Mouse (Mus musculus) heart, postnatal 25 days (tissue): Measurements from ENCODE around the gene Ubp1. TPM values are rescaled to one million over a fixed set of nuclear protein-coding genes. Genes with fewer than 3 reads are reported as not detected.

Experiments used
- DNase-seq: peaks from one replicate; pipeline ENCODE4 v3.0.0; 2022; ENCODE audit warnings: low spot score
- intact Hi-C: fragments of 180-260 bp; cut with DNase I; formaldehyde crosslinking; loops from one replicate; pipeline ENCODE4 v1.15.1; 2025
- total RNA-seq, 2 experiments: library from RNA; stranded (reverse); gene quantifications; 2 replicates each; pipeline ENCODE4 v1.2.3; 2021

The Ubp1 gene
- total RNA-seq, 2 experiments from 2014 or later: 22.6 to 26.0 TPM

GRCm38 (mm10) chr9:113964415-113964814 lies 33.7 kb downstream of the Ubp1 start:
- intact Hi-C loops: no loop called here
- no peak for DNase-seq

DNA sequence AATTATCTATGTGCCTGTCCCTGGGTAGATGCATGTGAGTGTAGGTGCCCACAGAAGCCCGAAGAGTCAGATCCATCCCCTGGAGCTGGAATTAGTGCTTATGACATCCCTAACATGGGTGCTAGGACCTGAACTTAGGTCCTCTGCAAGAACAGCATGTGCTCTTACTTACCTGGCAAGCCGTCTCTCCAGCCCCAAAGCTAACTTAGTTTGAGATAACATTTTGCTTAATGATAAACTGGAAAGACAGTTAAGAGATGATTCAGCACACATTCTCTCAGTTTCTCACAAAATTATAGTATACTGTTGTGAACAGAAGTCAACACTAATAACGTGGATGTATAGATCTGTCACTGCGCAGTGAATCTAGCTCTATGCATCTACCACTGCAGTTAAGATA lies 36.1 kb downstream of the Ubp1 start:
- intact Hi-C loops: no loop called here
- DNase-seq: no peak

DNA sequence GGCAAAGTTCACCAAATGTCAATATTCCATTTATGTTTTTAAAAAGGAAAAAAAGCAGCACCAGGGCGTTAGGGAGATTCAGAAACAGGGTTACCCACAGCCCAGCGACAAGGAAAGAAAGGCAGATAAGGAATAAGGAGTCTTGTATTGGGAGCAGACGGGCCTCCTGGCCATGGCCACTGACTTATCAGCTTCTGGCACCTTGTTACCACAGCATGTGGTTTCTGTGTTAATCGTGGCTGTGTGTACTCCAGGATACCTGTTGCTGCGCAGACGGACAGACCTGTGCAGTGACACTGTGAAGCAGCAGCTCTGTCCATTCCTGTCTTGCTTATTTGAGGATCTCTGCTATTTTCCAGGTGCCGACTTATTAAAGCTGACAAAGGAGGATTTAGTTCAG lies 38.2 kb downstream of the Ubp1 start:
- DNase-seq: no peak
- intact Hi-C loops: no loop called here

DNA sequence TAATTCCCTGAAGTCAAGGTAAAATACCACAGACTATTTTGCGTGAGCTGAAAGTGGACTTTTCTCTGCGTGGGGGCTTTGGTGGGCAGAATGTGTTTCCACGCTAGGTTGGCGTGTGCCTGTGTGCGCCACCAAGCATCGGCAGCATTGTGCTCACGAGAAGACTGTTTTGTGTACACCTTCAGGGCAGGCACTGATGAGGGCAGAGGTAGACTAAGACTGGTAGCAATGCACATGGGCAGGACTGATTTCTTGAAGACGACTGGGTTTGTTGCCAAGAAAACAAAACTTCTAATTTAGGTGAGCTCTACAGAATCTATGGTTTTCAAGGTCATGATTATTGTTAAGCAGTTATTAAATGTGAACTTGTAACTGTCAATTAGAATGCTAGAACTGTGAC lies 38.7 kb downstream of the Ubp1 start:
- intact Hi-C loops: no loop called here
- DNase-seq: no peak

DNA sequence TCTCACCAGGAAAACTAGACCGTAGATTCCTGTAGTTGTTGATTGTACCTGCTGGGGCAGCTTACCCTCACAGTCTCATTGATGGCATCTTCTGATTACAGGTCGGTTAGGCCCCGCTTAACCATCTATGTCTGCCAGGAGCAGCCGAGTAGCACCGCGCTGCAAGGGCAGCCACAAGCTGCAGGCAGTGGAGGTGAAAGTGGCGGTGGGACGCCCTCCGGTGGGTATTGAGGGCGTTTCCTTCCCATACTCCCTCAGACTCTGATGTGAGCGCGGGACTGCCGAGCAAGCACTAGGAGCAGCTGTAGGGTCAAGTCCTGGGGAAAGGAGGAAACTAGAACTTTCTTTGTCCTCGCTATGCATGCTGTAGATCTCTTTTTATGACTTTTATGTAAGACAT lies 39.3 kb downstream of the Ubp1 start:
- DNase-seq: no peak
- intact Hi-C loops: no loop called here

DNA sequence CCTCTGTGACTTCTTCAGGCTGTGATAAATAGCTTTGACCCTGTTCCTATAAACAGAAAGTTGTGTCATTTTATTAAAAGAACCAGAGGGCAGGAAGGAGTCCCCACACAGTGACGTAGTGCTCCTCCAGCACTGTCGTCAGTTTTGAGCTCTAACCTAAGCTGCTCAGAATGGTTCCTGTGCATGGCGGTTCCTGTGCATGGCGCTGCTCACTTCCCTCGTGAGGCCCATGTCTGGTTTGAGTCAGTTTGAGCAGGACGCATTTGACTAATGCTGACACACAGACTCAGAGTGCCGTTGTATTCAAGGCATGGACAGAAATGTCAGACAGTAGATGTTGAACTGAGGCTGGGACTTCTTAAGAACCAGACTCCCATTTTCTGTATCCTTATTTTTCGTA lies 40.9 kb downstream of the Ubp1 start:
- intact Hi-C loops: no loop called here
- no peak for DNase-seq

GRCm38 (mm10) chr9:113973857-113974256 lies 43.1 kb downstream of the Ubp1 start:
- no peak for DNase-seq
- intact Hi-C loops: no loop called here

GRCm38 (mm10) chr9:113974945-113975344 lies 44.2 kb downstream of the Ubp1 start:
- intact Hi-C loops: no loop called here
- DNase-seq: no peak

- intact Hi-C loops: no loop called here
- no peak for DNase-seq
Measured at GRCm38 (mm10) chr9:113975442-113975841, 44.7 kb downstream of the Ubp1 start.

GRCm38 (mm10) chr9:113976264-113976663 lies 45.5 kb downstream of the Ubp1 start:
- intact Hi-C loops: no loop called here

DNA sequence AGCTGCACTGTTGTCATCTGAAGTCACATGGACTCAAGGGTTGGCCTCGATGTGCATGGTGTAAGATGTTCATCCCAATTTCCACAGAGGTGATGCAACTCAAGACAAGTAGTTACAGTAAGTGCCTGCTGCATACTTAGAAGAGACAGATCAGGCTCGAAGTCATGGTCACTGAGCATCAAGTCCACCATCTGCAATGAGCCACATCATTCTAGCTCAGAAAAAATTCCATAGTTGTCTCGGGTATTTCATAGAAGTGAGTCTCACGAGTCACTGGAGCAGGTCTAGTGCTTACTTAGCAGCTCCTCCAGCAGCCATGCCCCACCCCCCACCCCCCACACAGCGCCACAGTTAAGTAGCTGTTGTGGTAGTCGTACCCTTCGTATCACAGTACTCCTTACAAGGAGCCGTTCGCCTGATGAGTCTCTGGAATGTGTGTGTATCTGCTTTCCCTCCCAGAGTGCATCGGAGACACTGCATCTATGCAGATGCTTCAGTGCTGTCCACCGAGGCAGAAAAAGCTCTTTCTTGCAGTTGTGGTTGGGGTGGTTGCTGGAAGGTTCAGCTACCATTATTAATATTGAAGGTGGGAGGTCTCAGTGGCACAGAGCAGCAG lies 46.6 kb downstream of the Ubp1 start:
- no peak for DNase-seq
- intact Hi-C loops: no loop called here

More at GRCm38 (mm10) chr9:113976264-113976663, 45.5 kb downstream of the Ubp1 start:
- no peak for DNase-seq

DNA sequence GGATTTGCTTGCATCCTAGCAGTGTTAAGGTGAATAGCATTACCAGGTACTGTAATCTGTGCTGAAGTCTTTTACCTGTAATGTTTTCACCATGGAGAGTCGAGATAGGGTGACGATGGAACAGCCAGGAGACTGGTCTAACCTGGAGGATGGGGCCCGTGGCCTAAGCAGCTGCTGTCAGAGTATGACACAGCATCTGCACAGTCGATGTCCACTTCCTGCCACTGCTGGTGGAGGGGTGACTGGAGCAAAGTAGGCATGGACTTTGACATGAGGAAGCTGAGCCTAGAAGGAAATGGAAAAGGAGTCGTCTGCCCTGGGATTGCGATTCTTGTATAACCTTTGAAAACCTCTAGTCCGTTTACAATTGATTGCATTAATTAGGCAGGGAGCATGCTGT lies 47.9 kb downstream of the Ubp1 start:
- no peak for DNase-seq
- intact Hi-C loops: no loop called here

DNA sequence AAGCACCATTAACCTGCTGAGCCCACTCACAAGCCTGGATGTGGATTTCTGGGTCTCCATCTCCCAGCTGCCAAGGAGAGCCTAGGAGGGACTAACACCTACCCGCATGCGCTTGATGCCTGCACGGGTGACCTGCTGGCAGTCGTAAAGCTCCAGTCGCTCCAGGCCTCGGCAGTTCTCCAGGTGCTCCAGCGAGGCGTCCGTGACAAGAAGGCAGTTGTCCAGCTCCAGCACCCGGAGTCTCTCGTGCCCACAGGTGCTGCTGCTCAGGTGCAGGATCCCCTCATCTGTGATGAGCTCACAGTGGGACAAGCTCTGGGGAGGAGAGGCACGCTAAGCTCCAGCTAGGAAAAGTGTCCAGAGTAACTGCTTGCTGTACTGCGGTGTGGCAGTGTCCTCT lies 48.6 kb downstream of the Ubp1 start:
- intact Hi-C loops: no loop called here

DNA sequence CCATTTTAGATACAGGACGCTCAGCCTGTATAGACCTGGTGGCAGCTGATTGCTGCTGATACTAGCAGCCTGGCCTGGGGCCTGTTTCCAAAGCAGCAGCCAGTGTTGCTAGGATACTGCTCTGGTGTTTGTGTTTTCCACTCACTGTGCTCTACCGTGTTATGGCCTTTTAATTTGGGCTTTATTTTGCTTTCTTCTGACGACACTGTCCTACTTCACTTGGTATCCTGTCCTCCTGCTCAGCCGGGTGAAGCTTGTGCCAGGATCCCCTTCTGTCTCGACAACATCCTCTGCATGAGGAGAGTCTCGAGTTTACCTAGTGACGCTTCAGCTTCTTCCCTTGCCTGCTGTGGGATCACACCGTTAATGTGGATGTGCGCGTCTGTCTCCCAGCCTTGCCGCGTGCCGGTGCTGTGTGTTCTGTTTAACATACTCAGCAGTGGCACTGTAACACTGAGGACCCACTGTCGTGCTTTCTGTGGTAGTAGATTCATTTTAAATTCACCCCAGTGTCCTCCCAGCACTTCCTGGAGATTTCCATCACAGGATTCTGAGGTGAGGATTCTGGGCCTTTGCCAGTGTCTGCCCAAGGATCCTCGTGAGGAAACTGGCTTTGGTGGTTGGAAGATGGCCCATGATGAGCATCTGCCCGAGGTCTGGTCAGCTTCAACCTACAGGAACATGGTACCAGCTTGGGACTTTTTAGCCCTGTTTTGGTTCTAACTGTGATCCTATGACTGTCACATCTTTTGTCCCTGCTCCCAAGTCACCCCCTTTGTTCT lies 50.6 kb downstream of the Ubp1 start:
- DNase-seq: no peak
- intact Hi-C loops: no loop called here

More for the DNA sequence above, 48.6 kb downstream of the Ubp1 start:
- DNase-seq: no peak

GRCm38 (mm10) chr9:113982451-113982850 lies 51.7 kb downstream of the Ubp1 start:
- no peak for DNase-seq
- intact Hi-C loops: no loop called here

DNA sequence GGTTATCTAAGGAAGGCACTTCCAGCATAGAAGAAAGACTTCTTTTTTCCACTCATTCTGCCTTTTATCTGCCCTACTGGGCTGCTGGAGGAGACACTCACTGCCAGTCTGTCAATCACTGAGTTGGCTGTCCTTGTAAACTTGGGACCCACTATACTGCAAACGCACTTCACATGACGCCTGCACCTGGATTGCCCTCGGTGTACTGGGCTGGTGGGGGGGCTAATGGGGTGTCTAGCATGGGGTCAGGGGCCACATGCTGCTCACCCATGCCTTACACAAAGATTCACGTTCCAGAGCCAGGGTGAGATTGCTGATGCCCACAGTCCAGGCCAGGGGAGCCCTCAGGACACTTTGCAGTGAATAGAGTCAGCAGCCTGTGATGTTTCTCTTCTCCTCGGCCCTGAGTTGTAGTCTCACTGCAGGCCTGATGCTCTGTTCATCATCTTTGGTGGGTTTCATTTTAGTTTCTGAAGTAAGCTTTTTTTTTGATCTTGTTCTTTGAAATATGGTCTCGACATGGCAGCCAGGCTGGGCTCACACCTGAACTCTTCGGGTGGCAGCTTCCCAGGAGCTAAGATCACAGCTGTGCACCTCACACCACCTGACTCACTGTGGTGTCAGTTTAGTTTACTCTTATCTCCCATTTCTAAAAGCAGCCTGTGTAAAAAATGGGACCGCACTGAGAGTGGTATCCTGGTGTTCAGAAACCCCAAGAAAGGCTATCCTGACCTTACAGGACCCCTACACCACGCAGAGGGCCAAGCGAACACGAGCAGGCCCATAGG lies 52.3 kb downstream of the Ubp1 start:
- no peak for DNase-seq
- intact Hi-C loops: no loop called here

- no peak for DNase-seq
- intact Hi-C loops: no loop called here
Measured at GRCm38 (mm10) chr9:113984946-113985620, 54.3 kb downstream of the Ubp1 start.

- peak; percentile 47 for DNase-seq
- intact Hi-C loops: loop anchor here (1.0 to 5.0 kb wide), 3 partner anchors 52 to 392 kb away; no protein-coding TSS in a partner anchor
Measured at GRCm38 (mm10) chr9:113990547-113991248, 60.0 kb downstream of the Ubp1 start.

GRCm38 (mm10) chr9:113992810-113993209 lies 62.1 kb downstream of the Ubp1 start:
- intact Hi-C loops: loop anchor here (5.0 kb wide), 2 partner anchors 49 to 389 kb away; no protein-coding TSS in a partner anchor
- no peak for DNase-seq

DNA sequence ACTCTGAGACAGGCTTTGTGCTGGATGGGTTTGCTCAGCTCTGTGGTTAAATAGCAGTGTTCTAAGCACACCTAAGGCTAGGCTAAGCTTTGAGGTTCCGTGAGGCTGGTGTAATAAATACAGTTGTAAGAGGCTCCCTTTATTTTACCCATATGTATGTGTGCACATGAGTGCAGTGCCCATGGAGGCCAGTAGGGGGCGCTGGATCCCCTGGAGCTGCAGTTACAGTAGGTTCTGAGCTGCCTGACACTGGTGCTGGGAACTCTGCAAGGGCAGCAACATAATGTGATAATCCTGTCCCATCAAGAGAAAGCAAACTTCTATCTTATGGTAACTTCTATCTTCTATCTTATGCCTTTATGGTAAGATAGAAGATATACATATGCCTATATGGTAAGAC lies 67.6 kb downstream of the Ubp1 start:
- no peak for DNase-seq
- intact Hi-C loops: no loop called here
